Mouse (Mus musculus): ENCODE results near the gene Ccdc172. TPM values are rescaled to one million over a fixed set of nuclear protein-coding genes. Genes with fewer than 3 reads are reported as not detected.

Ccdc172 gene
- not detected in 2 replicates for polyA plus RNA-seq (2016; fragmentation: Nextera tagmentation; extraction: Ambion mirVana)

DNA sequence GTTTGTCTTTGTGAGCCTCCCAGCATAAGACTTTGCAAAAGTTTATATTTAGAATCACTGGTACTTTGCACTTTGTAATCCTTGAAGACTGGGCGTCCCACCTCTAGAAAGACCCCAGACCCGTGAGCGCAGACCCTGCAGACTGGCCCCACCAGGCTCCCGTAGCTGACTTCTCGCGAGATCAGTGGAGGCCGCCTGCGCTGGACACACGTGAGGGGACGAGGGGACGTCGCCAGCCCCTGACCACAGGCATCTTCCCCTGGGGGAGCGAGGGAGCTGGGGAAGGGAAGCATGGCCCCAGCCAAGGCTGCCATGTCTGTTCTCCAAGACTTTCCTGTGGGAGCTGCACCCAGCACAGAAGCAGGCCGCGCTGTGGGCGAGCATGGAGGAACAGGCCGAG is at the start of gene Ccdc172:
Gene Ccdc172, plus strand, starts transcription at position 176 of the 400 bp plus-strand sequence.
- Histone ChIP-seq H3K27me3 (ENCODE audit: insufficient read depth, poor library complexity, severe bottlenecking) (no peaks in the 10 kb centered on the region), H3K27ac (no peak within 1 kb of the TSS), H3K36me3 (no peaks in the 10 kb centered on the region), H3K4me3 (no peak within 1 kb of the TSS), H3K4me1 (replicated peaks) (no peaks in the 10 kb centered on the region), H3K9me3 (no peaks in the 10 kb centered on the region)
- 91% methylated on average over 17 of the region's 17 CpGs for WGBS
- DNase-seq (ENCODE audit: low spot score), result no peak

DNA sequence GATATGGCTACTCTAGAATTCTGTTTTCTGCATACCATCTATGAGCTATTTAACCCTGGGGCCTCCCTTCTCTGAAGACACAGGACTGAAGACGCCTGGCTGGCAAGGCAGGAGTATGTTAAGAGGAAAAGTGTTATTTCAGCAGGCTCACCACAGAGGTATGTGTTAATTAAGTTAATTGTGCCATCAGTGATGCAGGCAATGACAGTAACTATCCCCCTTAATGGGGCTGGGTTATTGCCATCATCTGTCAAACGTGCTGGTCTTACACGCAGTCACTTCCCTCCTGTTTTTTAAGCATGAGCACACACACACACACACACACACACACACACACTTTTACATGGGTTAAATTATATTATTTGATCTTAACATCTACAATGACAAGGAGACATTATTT is 48.0 kb upstream of the Ccdc172 start:
- Histone ChIP-seq H3K4me3 (no peak overlapping the region), H3K27ac (no peak overlapping the region), H3K27me3 (ENCODE audit: insufficient read depth, poor library complexity, severe bottlenecking) (peaks cover 14% of the 10 kb centered on the region), H3K36me3 (no peaks in the 10 kb centered on the region), H3K4me1 (replicated peaks) (peaks cover 15% of the 10 kb centered on the region), H3K9me3 (peaks cover 5% of the 10 kb centered on the region; the same call in 1 of the 2 replicates)
- 75% methylated on average over 3 of the region's 3 CpGs for WGBS
- no peak for DNase-seq (ENCODE audit: low spot score)

DNA sequence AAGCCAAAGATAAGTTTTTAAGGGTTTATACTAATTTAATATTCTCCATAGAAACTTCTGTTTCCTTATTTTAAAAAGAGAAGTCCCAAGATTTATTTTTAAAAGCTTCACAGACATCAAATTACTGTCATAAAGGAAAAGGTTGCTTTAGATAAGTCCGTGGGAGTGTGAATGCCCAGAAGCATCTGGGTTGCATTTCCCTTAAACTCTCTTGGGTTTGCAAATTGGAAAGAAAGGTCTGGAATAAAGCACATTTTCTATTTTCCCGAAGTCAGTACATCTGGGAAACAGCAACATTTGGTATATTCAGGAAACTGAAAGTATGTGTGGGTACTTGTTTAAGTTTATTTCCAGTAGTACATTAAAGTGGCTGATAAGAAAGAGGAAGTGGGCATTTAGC is 43.5 kb upstream of the Ccdc172 start:
- no peak overlapping the region for H3K4me3 ChIP-seq
- no peak for DNase-seq (ENCODE audit: low spot score)
- H3K4me1 ChIP-seq (replicated peaks), result 0 out of 2 replicates have a peak, but pooled peaks cover 3% of the 10 kb centered on the region
- WGBS, result 67% methylated on average over 2 of the region's 2 CpGs
- peaks cover 5% of the 10 kb centered on the region; the same call in 1 of the 2 replicates for H3K9me3 ChIP-seq
- H3K27me3 ChIP-seq (ENCODE audit: insufficient read depth, poor library complexity, severe bottlenecking), result peaks cover 3% of the 10 kb centered on the region; the same call in 1 of the 2 replicates
- no peak overlapping the region for H3K27ac ChIP-seq
- no peaks in the 10 kb centered on the region for H3K36me3 ChIP-seq

DNA sequence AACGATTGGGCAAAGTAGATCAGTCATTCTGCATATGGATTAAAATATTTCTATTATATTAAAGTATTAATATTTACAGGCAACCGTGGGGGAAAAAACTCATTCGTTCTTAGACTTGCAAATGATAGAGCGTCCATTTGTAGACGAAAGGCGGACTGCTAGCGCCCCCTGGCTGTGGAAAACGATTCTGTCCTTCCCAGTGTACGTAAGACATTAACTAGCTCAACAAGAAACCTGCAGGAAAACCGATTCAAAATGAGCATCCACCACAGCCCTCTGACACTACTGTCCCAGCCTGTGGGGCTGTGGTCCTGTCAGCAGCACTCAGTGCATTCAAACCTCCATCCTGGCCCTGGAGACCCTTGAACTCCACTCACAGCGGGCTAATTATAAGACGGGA is 42.4 kb upstream of the Ccdc172 start:
- H3K4me1 ChIP-seq (replicated peaks), result 0 out of 2 replicates have a peak, but pooled peaks cover 3% of the 10 kb centered on the region
- H3K27ac ChIP-seq, result no peak overlapping the region
- DNase-seq (ENCODE audit: low spot score), result peak; percentile 85
- H3K4me3 ChIP-seq, result no peak overlapping the region
- peaks cover 3% of the 10 kb centered on the region; the same call in 1 of the 2 replicates for H3K27me3 ChIP-seq (ENCODE audit: insufficient read depth, poor library complexity, severe bottlenecking)
- H3K9me3 ChIP-seq, result peaks cover 5% of the 10 kb centered on the region; the same call in 1 of the 2 replicates
- no peaks in the 10 kb centered on the region for H3K36me3 ChIP-seq
- WGBS, result 20% methylated on average over 12 of the region's 12 CpGs

DNA sequence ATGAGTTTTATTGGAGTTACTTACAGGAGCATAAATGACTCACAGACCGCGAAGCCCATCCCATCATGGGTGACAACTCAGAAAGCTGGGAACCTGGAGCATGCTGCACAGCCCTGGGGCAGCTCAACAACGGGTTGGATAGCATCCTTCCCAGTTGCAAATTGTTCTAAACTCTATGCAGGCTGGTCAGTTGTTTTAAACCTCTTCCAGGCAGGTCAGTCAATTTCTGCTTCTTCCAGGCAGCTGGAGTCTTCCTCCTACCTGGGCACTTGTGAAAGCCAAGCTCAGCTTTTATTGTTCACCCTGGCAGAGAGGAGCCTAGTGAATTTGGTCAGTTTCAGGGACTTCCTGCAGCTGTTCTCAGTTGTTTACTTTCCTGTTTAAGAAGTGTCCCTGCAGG is 37.5 kb upstream of the Ccdc172 start:
- H3K36me3 ChIP-seq, result no peaks in the 10 kb centered on the region
- H3K4me1 ChIP-seq (replicated peaks), result no peaks in the 10 kb centered on the region
- H3K27ac ChIP-seq, result no peak overlapping the region
- H3K27me3 ChIP-seq (ENCODE audit: insufficient read depth, poor library complexity, severe bottlenecking), result no peaks in the 10 kb centered on the region
- 88% methylated on average over 3 of the region's 3 CpGs for WGBS
- no peak overlapping the region for H3K4me3 ChIP-seq
- H3K9me3 ChIP-seq, result peaks cover 2% of the 10 kb centered on the region; the same call in 1 of the 2 replicates
- no peak for DNase-seq (ENCODE audit: low spot score)

DNA sequence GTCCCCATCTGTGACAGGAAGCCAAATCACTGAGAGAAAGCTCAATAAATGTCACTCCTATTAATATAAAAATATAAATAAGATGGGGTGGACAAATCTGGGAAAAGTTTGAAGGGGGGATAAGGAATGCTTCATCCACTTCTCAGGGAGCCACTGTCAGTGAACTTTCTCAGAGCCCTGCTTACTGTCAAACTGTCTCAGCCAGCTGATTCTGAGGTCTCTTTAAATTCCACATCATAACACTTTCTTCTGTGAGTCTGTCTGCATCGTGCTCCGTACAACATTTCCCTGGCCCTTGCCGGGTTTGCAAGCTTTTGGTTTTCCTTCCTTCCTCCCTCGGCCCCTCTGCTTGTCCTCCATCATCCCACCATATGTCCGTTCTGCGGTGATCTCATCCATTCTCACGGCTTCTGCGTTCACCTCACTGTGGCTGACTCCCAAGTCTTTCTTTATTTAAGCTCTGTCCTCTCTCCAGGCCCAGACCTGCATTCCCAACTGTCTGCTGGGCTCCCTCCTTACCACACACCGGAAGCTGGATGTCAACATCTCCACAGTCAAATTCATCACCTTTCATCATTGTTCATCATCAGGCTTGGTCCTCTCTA is 29.3 kb upstream of the Ccdc172 start:
- no peak for DNase-seq (ENCODE audit: low spot score)
- Histone ChIP-seq H3K27ac (no peak overlapping the region), H3K4me1 (replicated peaks) (no peaks in the 10 kb centered on the region), H3K36me3 (no peaks in the 10 kb centered on the region), H3K4me3 (no peak overlapping the region), H3K9me3 (peaks cover 12% of the 10 kb centered on the region; the same call in 1 of the 2 replicates), H3K27me3 (ENCODE audit: insufficient read depth, poor library complexity, severe bottlenecking) (no peaks in the 10 kb centered on the region)
- WGBS, result 87% methylated on average over 9 of the region's 9 CpGs

DNA sequence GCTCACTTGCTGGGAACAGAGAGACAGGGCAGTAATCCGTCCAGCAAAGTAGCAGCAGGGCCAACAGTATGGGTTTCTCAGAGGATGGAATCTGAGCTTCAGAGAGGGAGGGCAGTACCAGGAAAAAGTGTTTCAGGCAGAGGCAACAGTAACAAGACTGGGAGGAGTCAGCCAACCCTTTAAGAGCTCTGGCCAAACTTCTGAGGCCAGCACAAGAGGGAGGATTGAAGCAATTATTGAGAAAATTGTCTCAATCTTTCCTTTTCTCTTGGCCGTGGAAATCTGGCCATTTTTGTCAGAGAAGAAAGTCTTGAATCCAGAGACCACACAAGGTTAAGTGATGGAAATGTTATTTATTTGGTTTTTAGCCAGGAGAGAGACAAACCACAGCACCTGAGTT is 25.1 kb upstream of the Ccdc172 start:
- Histone ChIP-seq H3K36me3 (no peaks in the 10 kb centered on the region), H3K27me3 (ENCODE audit: insufficient read depth, poor library complexity, severe bottlenecking) (no peaks in the 10 kb centered on the region), H3K27ac (no peak overlapping the region), H3K4me1 (replicated peaks) (no peaks in the 10 kb centered on the region), H3K4me3 (no peak overlapping the region), H3K9me3 (peaks cover 5% of the 10 kb centered on the region)
- WGBS, result 70% methylated on average over 2 of the region's 2 CpGs
- no peak for DNase-seq (ENCODE audit: low spot score)

DNA sequence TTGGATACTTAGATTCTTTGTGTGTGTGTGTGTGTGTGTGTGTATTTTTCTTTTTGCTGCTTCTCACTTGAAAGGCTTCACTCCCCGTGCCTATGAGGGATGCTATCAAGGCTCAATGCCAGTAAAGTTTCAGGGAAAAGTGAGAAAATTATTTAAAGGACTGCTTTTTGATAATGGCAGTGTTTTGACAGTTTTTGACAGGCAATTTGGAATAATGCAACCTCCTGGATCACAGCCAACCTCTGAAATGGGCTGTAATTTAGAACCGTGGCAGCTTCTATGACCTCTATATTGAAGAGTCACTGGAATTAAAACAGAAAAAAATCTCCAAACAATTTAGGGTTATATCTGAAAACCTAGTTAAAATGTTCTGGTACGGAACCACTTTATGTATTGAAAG is 14.7 kb upstream of the Ccdc172 start:
- H3K36me3 ChIP-seq, result no peaks in the 10 kb centered on the region
- no peak overlapping the region for H3K27ac ChIP-seq
- H3K9me3 ChIP-seq, result no peaks in the 10 kb centered on the region
- no peaks in the 10 kb centered on the region for H3K27me3 ChIP-seq (ENCODE audit: insufficient read depth, poor library complexity, severe bottlenecking)
- DNase-seq (ENCODE audit: low spot score), result no peak
- peaks cover 9% of the 10 kb centered on the region; the same call in 1 of the 2 replicates for H3K4me1 ChIP-seq (replicated peaks)
- 88% methylated on average over 3 of the region's 3 CpGs for WGBS
- H3K4me3 ChIP-seq, result no peak overlapping the region

DNA sequence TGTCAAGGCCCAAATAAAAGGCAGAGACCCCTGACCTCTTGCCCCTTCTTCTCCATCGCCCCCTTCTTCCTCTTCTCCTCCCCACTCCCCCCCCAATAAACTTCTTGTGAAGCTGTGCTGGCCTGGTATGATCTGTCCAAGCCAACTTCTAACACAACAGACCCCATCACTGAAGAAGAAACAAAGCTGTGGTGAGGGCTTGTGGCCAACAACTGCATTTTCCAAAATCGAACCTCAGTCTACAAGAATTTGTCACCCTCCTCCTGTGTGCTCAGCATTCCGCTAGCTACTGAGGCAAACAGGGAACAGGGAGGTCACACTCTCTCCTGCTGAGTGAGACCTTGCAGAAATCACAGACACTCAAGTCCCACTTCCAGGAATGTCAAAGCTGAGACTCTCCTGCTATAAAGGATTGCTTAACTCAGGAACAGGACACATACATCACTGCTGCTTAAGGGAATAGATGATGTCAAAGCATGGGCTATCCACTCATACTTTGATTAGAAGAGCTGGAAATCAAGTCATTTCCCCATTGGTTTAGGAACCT is 12.3 kb upstream of the Ccdc172 start:
- Histone ChIP-seq H3K4me1 (replicated peaks) (peaks cover 9% of the 10 kb centered on the region; the same call in 1 of the 2 replicates), H3K9me3 (no peaks in the 10 kb centered on the region), H3K27ac (no peak overlapping the region), H3K27me3 (ENCODE audit: insufficient read depth, poor library complexity, severe bottlenecking) (no peaks in the 10 kb centered on the region), H3K4me3 (no peak overlapping the region), H3K36me3 (no peaks in the 10 kb centered on the region)
- DNase-seq (ENCODE audit: low spot score), result no peak
- 67% methylated on average over 3 of the region's 3 CpGs for WGBS

DNA sequence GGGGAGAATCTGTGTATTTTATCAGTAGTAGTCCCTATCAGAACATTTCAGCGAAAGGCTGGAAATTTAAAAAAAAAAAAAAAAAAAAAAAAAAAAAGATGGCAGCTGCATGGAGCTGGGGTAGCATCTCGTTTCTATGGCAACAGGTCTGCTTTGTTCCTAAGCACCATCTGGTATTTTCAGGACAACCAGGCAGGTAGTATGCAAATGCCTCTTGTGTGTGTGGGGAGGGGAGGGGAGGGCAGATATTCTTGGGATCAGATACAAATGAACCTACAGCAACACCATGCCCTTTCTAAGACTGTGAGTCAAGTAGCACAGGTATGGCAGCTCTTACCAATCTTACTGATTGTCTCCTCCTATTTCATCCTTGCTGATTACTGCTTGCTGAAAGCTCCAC is 11.7 kb upstream of the Ccdc172 start:
- H3K4me3 ChIP-seq, result no peak overlapping the region
- no peaks in the 10 kb centered on the region for H3K9me3 ChIP-seq
- no peaks in the 10 kb centered on the region for H3K36me3 ChIP-seq
- DNase-seq (ENCODE audit: low spot score), result no peak
- H3K27ac ChIP-seq, result no peak overlapping the region
- peaks cover 9% of the 10 kb centered on the region; the same call in 1 of the 2 replicates for H3K4me1 ChIP-seq (replicated peaks)
- 82% methylated on average over 2 of the region's 2 CpGs for WGBS
- no peaks in the 10 kb centered on the region for H3K27me3 ChIP-seq (ENCODE audit: insufficient read depth, poor library complexity, severe bottlenecking)

DNA sequence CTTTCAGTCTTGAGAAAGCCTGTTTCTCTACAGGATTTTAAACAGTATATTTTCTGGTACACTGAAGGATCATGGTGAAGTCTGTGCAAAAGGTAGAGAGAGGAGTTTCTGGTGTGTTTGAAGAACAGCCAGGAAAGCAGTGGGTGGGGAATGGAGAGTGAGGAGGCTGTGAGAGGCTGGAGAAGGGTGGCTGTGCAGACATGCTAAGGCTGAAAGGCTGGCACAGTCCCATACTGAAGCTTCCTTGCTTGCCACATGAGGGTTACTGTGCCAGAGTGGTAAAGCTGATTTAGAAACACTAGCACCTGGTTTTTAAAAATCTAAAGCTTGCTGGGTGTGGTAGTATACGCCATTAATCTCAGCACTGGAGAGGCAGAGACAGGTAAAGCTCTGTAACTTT is 9.9 kb downstream of the Ccdc172 start:
- whole genome bisulfite sequencing, result 93% methylated on average over 1 of the region's 1 CpGs
- no peak overlapping the region for H3K4me3 ChIP-seq

DNA sequence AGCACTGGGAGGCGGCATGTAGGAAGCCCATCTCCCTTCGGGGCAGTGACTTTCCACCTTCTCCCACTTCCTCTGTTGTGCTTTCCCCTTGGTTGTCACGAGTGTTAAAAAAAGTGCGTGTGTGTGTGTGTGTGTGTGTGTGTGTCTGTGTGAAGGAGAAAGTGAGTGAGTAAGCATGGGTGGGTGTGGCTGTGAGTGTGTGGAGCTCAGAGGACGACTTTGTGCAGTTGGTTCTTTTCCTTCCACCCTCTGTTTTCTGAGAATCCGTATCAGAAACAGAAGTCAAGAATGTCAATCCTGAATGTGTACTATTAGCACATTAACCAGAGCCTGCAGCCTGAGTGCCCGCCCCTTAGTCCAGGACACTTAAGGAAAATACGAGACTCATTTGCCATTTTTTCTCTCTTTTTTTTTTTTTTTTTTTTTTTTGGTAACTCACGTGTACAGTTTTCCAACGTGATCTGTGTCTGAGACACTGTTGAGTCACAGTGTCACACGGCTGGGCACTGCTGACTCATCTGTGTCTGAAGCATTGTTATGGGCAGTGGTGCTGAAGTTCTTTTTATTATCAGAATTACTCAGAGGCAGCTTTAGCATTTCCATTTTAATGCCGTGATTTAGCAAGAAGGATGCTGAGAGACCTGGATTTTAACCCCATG is 12.1 kb downstream of the Ccdc172 start:
- Histone ChIP-seq H3K4me1 (replicated peaks) (peaks cover 15% of the 10 kb centered on the region), H3K27me3 (ENCODE audit: insufficient read depth, poor library complexity, severe bottlenecking) (no peaks in the 10 kb centered on the region; the same call in 1 of the 2 replicates), H3K27ac (no peak overlapping the region), H3K4me3 (no peak overlapping the region), H3K36me3 (no peaks in the 10 kb centered on the region), H3K9me3 (no peaks in the 10 kb centered on the region)
- DNase-seq (ENCODE audit: low spot score), result no peak
- 67% methylated on average over 12 of the region's 12 CpGs for WGBS

More for the DNA sequence above, 9.9 kb downstream of the Ccdc172 start:
- Histone ChIP-seq H3K9me3 (no peaks in the 10 kb centered on the region), H3K27ac (no peak overlapping the region), H3K36me3 (no peaks in the 10 kb centered on the region), H3K27me3 (ENCODE audit: insufficient read depth, poor library complexity, severe bottlenecking) (no peaks in the 10 kb centered on the region; the same call in 1 of the 2 replicates), H3K4me1 (replicated peaks) (peaks cover 15% of the 10 kb centered on the region)
- no peak for DNase-seq (ENCODE audit: low spot score)
